Mouse (Mus musculus): ENCODE measurements around the gene Spaca6. TPM values are rescaled to one million over a fixed set of nuclear protein-coding genes. Genes with fewer than 3 reads are reported as not detected.
"Not testable (repeated sequence)": the region's sequence is repeated elsewhere in the genome, so short reads cannot be mapped to it uniquely, and the experiment has no call there.

Gene Spaca6
- polyA plus RNA-seq, 1 experiment from 2014 or later: 56.4 TPM

GRCm38 (mm10) chr17:17830731-17831130 lies 3.8 kb downstream of the Spaca6 start:
- ATAC-seq (ENCODE audit: low FRiP score): no peak
- H3K27me3 ChIP-seq: no peaks in the 10 kb centered on the region
- peak overlapping the region; percentile 95; the same call in 1 of the 2 replicates for H3K9ac ChIP-seq
- no peaks in the 10 kb centered on the region for H3K9me3 ChIP-seq (replicated peaks)
- H3K36me3 ChIP-seq: peaks cover 31% of the 10 kb centered on the region
- 69% methylated on average over 7 of the region's 7 CpGs for WGBS
- H3K27ac ChIP-seq: peak overlapping the region; percentile 23; the same call in 1 of the 2 replicates
- peak overlapping the region; percentile 88 for H3K4me3 ChIP-seq
- peak overlapping the region; percentile 92 for H3K4me2 ChIP-seq (replicated peaks)
- peaks cover 61% of the 10 kb centered on the region for H3K4me1 ChIP-seq

DNA sequence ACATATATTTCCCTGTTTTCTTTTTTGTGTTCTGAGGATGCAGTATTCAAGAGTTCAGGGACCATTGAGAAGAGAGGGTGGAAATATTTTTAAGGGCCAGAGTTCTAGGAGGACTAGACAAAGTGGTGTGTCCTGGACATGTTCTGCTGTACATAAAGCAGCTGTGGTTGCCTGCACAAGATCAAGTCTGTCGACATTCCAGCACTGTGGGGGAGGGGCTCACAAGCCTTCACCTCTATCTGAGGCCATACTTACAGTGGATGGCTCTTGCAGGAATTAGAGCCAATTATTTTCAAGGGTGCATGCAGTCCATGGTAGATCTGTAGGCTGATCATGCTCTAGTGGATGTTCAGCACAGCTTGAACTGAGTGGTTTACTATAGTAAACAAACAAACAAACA lies 7.9 kb downstream of the Spaca6 start:
- H3K27ac ChIP-seq: no peak overlapping the region
- no peaks in the 10 kb centered on the region for H3K9me3 ChIP-seq (replicated peaks)
- WGBS: 16% methylated on average over 1 of the region's 1 CpGs
- H3K36me3 ChIP-seq: peaks cover 50% of the 10 kb centered on the region
- H3K4me1 ChIP-seq: peaks cover 83% of the 10 kb centered on the region
- H3K4me3 ChIP-seq: no peak overlapping the region
- no peak overlapping the region for H3K4me2 ChIP-seq (replicated peaks)
- ATAC-seq (ENCODE audit: low FRiP score): no peak
- H3K27me3 ChIP-seq: no peaks in the 10 kb centered on the region
- H3K9ac ChIP-seq: no peak overlapping the region

DNA sequence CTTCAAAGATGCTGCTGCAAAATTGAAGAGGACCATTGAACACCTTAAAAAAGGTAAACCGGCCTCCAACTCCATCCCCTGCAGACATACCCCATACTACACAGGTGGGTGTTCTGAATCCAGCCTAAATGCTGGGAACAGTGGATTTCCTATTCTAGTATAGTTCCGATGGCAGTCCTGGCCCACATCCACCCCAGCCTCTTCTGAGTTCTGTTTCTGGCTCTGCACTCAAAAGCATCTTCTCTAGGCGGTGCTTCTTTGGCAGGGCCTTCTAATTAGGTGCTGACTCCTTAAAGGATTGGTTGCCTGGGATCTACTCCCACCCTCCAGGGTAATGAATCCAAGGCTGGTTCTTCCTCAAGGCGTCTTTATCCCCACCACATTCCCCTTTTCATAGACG lies 9.1 kb downstream of the Spaca6 start:
- no peak overlapping the region for H3K4me2 ChIP-seq (replicated peaks)
- H3K36me3 ChIP-seq: peaks cover 55% of the 10 kb centered on the region
- peaks cover 71% of the 10 kb centered on the region for H3K4me1 ChIP-seq
- 80% methylated on average over 5 of the region's 5 CpGs for WGBS
- no peak overlapping the region for H3K4me3 ChIP-seq
- H3K27ac ChIP-seq: peak overlapping the region; percentile 23; the same call in 1 of the 2 replicates
- ATAC-seq (ENCODE audit: low FRiP score): no peak
- H3K9ac ChIP-seq: peak overlapping the region; percentile 23; the same call in 1 of the 2 replicates
- no peaks in the 10 kb centered on the region for H3K9me3 ChIP-seq (replicated peaks)
- H3K27me3 ChIP-seq: no peaks in the 10 kb centered on the region

- H3K4me3 ChIP-seq: peak overlapping the region; percentile 39
- 11% methylated on average over 13 of the region's 13 CpGs for WGBS
- H3K27ac ChIP-seq: peak overlapping the region; percentile 77
- ATAC-seq (ENCODE audit: low FRiP score): no peak
- H3K9me3 ChIP-seq (replicated peaks): no peaks in the 10 kb centered on the region
- peak overlapping the region; percentile 61 for H3K4me2 ChIP-seq (replicated peaks)
- peaks cover 52% of the 10 kb centered on the region for H3K36me3 ChIP-seq
- no peaks in the 10 kb centered on the region for H3K27me3 ChIP-seq
- peak overlapping the region; percentile 58 for H3K9ac ChIP-seq
- peaks cover 57% of the 10 kb centered on the region for H3K4me1 ChIP-seq
These were observed 10.5 kb downstream of the Spaca6 start for GRCm38 (mm10) chr17:17837426-17837825.

DNA sequence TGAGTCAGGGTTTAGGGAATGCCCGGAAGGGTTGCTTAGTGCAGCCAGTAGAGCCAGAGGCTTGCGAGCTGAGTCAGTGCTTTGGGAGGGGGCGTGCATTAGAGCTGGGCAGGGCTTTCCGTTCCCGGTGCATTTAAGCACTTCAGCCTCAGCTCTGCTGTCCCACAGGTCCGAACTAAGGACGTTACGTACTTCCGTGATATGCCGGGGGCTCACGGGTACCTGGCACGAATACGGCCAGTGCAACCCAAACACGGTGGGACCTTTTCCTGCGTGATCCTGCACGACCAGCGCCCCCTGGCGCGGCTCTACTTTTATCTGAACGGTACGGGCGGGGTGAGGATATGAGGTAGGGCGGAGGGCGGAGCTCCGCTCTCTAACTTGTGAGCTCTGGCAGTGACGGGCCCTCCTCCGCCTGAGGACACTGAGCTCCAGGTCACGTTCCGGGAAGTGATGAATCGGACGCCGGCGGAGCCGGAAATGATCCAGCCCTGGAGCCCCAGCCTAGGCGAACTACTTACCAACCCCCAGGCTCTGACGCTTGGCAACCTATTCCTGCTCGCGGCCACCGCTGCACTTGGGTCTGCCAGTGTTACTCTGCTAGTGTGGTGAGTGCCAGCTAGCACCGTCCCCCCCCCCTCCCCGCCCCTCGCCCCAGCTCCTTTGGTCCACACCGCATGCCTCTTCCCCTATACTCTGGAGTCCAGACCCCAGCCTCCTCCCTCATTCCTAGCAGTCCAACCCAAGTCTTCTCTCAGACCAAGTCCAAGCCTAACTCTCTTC lies 11.2 kb downstream of the Spaca6 start:
- Histone ChIP-seq H3K4me3 (peak overlapping the region; percentile 39), H3K36me3 (peaks cover 47% of the 10 kb centered on the region), H3K27ac (peak overlapping the region; percentile 77), H3K9me3 (replicated peaks) (no peaks in the 10 kb centered on the region), H3K4me2 (replicated peaks) (peak overlapping the region; percentile 61), H3K27me3 (no peaks in the 10 kb centered on the region), H3K4me1 (peaks cover 52% of the 10 kb centered on the region), H3K9ac (peak overlapping the region; percentile 58)
- ATAC-seq (ENCODE audit: low FRiP score): peak; percentile 97
- under 1% methylated on average over 43 of the region's 43 CpGs for WGBS

DNA sequence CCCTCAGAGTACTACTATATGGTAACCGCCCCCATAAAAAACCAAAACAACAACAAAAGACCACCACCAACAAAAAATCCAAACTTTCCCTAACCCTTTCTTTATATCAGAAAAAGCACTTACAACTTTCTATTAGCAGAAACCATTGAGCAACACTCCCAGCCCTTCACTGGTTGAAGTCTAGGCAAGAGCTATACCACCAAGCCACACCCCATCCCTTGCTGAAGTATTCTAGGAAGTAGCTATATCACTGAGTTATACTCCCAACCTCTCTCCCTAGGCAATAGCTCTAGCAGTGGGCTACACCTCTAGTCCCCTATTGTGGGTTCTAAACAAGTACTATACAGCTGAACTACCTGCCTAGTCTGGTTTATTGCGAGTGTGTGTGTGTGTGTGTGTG lies 12.3 kb downstream of the Spaca6 start:
- peaks cover 42% of the 10 kb centered on the region for H3K36me3 ChIP-seq
- WGBS: 93% methylated on average over 2 of the region's 2 CpGs
- H3K4me2 ChIP-seq (replicated peaks): no peak overlapping the region
- peaks cover 41% of the 10 kb centered on the region for H3K4me1 ChIP-seq
- H3K4me3 ChIP-seq: no peak overlapping the region
- no peaks in the 10 kb centered on the region for H3K27me3 ChIP-seq
- H3K9me3 ChIP-seq (replicated peaks): no peaks in the 10 kb centered on the region
- ATAC-seq (ENCODE audit: low FRiP score): no peak
- no peak overlapping the region for H3K9ac ChIP-seq
- H3K27ac ChIP-seq: no peak overlapping the region

DNA sequence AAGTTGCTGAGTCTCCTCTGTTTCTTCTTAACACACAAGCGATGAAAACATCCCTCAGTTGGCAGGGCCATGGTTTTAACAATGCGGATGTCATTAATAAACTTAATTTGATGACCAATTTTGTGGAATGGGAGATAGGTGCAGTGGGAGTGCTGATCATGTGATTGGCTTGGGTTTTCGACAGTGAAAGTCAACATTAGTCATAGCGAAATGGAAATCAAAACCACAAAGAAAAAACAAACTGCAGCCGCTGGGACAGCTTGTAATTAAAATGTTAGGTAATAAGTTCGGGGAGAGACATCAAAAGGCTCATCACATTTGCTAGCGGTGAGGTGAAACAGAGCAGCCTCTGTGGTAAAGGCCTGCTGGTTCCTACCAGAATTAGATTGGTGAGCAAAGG lies 13.8 kb downstream of the Spaca6 start:
- no peak overlapping the region for H3K4me3 ChIP-seq
- H3K9ac ChIP-seq: no peak overlapping the region
- ATAC-seq (ENCODE audit: low FRiP score): no peak
- H3K27me3 ChIP-seq: no peaks in the 10 kb centered on the region
- no peak overlapping the region for H3K4me2 ChIP-seq (replicated peaks)
- peaks cover 39% of the 10 kb centered on the region for H3K36me3 ChIP-seq
- 93% methylated on average over 7 of the region's 7 CpGs for WGBS
- no peaks in the 10 kb centered on the region for H3K9me3 ChIP-seq (replicated peaks)
- no peak overlapping the region for H3K27ac ChIP-seq
- peaks cover 27% of the 10 kb centered on the region for H3K4me1 ChIP-seq

DNA sequence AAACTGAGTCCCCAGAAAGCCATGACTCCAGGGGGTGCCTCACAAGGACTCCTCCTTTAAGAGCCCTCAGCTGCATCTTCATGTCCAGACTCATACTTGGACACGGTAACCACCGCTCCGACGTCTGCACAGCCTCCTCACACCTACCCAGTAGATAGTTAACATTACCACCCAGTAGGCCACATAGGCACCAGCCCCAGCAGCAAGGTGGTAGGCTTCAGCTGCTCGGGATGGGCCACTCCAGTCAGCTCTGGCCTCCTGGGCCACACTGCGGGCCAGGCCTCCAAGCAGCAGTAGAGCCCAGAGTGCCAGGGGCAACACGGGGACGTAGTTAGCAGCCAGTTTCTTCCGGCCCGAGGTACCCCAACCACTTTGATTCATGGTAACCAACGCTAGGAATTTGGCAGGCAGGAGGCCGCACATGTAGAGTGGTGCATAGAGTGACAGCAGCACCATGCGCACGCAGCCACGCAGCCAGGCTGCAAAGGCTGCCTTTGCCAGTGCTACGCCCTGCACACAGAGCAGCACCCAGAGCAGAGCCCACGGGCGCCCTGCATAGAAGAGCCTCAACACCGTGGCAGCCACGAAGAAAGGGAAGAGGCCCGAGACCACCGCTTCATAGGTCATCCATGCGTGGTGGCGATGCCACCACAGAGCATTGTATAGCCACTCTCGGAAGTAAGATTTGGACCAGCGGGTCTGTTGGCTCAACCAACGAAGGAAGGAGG lies 16.7 kb downstream of the Spaca6 start:
- Histone ChIP-seq H3K4me1 (peaks cover 1% of the 10 kb centered on the region; the same call in 1 of the 2 replicates), H3K9me3 (replicated peaks) (no peaks in the 10 kb centered on the region), H3K9ac (no peak overlapping the region), H3K27ac (0 out of 2 replicates have a peak overlapping the region, but pooled peaks have one; percentile 12), H3K27me3 (peaks cover 6% of the 10 kb centered on the region; the same call in 1 of the 2 replicates), H3K4me3 (no peak overlapping the region), H3K4me2 (replicated peaks) (no peak overlapping the region), H3K36me3 (peaks cover 27% of the 10 kb centered on the region; the same call in 1 of the 2 replicates)
- peak; percentile 68 for ATAC-seq (ENCODE audit: low FRiP score)
- 73% methylated on average over 27 of the region's 27 CpGs for WGBS

DNA sequence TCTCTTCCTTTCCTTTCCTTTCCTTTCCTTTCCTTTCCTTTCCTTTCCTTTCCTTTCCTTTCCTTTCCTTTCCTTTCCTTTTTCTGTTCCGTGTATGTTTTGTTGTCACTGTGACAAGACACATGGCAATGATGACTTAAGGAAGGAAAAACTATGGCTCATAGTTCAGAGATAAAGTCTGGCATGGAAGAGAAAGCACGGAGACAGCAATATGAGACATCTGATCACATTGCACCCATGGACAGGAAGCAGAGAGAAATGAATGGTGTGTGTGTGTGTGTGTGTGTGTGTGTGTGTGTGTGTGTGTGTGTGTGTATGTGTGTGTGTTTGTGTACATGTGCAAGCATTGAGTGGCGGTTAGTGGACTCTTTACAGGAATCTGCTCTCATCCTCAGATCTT lies 17.6 kb downstream of the Spaca6 start:
- not testable (repeated sequence) for H3K4me3 ChIP-seq; H3K4me1 ChIP-seq; ATAC-seq (ENCODE audit: low FRiP score); H3K27me3 ChIP-seq; H3K9me3 ChIP-seq (replicated peaks); H3K9ac ChIP-seq; H3K4me2 ChIP-seq (replicated peaks); H3K27ac ChIP-seq
- peaks cover 23% of the 10 kb centered on the region; the same call in 1 of the 2 replicates for H3K36me3 ChIP-seq
- 81% methylated on average over 3 of the region's 3 CpGs for WGBS

DNA sequence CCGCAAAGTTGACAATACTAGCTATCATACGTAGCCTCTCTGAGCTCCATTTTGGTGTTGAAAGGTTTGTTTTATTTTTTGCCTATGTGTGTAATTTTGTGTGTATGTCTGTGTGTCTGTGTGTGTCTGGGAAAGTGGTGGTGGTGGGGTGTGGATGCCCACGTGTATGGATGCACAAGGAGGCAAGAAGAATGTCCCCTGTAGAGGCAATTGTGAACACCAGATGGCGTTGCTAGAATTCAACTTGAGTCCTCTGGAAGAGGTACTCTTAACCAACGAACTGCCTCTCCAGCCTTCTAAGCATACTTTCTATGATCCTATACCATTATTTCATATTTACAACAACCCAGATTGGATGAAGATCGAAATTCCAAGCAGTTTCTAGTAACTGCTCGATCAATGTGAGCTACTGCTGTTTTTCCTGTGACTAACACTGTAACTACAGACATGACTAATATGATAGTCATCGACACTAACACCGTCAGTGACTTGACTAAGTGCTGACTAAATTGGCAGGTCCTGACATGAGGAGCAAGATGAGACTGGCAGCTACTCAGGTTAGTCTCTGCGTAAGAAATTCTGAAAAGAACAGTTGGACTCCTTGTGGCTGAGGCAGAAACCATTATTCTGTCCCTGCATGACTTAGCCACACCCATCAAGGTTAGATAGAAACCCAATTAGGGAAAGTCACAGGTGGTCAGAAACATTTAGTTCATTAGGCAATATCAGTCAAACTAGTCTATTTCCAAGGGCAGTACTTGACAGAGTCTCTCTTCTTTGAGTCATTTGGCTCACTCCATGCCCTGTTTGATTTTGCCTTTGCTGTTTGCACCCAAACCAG lies 18.4 kb downstream of the Spaca6 start:
- 78% methylated on average over 10 of the region's 10 CpGs for WGBS
- H3K27me3 ChIP-seq: peaks cover 15% of the 10 kb centered on the region
- H3K36me3 ChIP-seq: peaks cover 16% of the 10 kb centered on the region; the same call in 1 of the 2 replicates
- no peak overlapping the region for H3K4me2 ChIP-seq (replicated peaks)
- no peaks in the 10 kb centered on the region for H3K4me1 ChIP-seq
- no peaks in the 10 kb centered on the region for H3K9me3 ChIP-seq (replicated peaks)
- H3K9ac ChIP-seq: no peak overlapping the region
- H3K27ac ChIP-seq: no peak overlapping the region
- no peak for ATAC-seq (ENCODE audit: low FRiP score)
- no peak overlapping the region for H3K4me3 ChIP-seq

DNA sequence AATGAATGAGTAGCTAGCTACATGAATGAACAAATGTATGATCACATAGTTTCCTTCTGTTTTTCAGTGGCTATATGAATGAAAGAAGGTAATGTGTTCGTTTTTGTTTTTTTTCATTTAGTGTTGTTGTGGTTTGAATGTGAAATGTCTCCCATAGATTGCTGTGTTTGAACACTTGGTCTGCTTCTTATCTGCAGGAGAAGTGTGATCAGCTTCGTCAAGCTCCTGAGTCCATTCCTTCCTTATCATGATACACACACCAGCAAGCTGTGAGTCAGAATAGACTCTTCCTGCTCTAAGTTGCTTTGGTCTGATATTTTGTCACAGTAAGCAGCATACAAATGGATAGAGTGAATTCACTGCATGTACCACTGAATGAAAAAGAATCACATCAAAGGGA lies 22.0 kb downstream of the Spaca6 start:
- Histone ChIP-seq H3K9ac (no peak overlapping the region), H3K9me3 (replicated peaks) (no peaks in the 10 kb centered on the region), H3K27ac (no peak overlapping the region), H3K36me3 (0 out of 2 replicates have a peak, but pooled peaks cover 4% of the 10 kb centered on the region), H3K27me3 (peaks cover 15% of the 10 kb centered on the region), H3K4me3 (no peak overlapping the region), H3K4me1 (no peaks in the 10 kb centered on the region), H3K4me2 (replicated peaks) (no peak overlapping the region)
- WGBS: 84% methylated on average over 2 of the region's 2 CpGs
- no peak for ATAC-seq (ENCODE audit: low FRiP score)
